8 mouse cellular contexts compared by ENCODE assay signal in genomic region chr2:27412245-27412800, GRCm38 (mm10). TPM values are rescaled to one million over a fixed set of nuclear protein-coding genes. Genes with fewer than 3 reads are reported as not detected.
DNase-seq lines count a peak whose midpoint lies in the region; ATAC-seq and TF ChIP-seq lines count a peak whose summit lies in the region.

No protein-coding gene starts in this region.

- WGBS in kidney, embryonic 16.5 days, result 13% methylated on average over 7 of the region's 7 CpGs
- 13% methylated on average over 7 of the region's 7 CpGs for WGBS in embryonic facial prominence, embryonic 12.5 days
- WGBS in intestine, embryonic 15.5 days, result 20% methylated on average over 7 of the region's 7 CpGs

- H3K36me3 ChIP-seq in kidney, embryonic 16.5 days (ENCODE audit: insufficient read depth, low read length), result no peaks in the 10 kb centered on the region
- no peaks in the 10 kb centered on the region for H3K36me3 ChIP-seq in embryonic facial prominence, embryonic 12.5 days
- no peaks in the 10 kb centered on the region for H3K36me3 ChIP-seq in intestine, embryonic 15.5 days
- H3K36me3 ChIP-seq in myocyte (ENCODE audit: control insufficient read depth, insufficient read depth), result no peaks in the 10 kb centered on the region

- H3ac ChIP-seq in myocyte (ENCODE audit: control insufficient read depth, insufficient read length), result no peak overlapping the region

- no peak for ATAC-seq in kidney, embryonic 16.5 days (ENCODE audit: low FRiP score, low TSS enrichment)
- no peak for ATAC-seq in embryonic facial prominence, embryonic 12.5 days (ENCODE audit: insufficient number of reproducible peaks, insufficient read depth, low FRiP score, low TSS enrichment)
- no peak; the same call in 1 of the 2 replicates for ATAC-seq in intestine, embryonic 15.5 days

- H3K79me2 ChIP-seq in myocyte (ENCODE audit: control insufficient read depth, insufficient read depth), result peaks cover 57% of the 10 kb centered on the region

- H3K27ac ChIP-seq in kidney, embryonic 16.5 days (ENCODE audit: low read length), result peak overlapping the region; percentile 87
- peak overlapping the region; percentile 86 for H3K27ac ChIP-seq in embryonic facial prominence, embryonic 12.5 days
- H3K27ac ChIP-seq in intestine, embryonic 15.5 days, result peak overlapping the region; percentile 66

- peak overlapping the region; percentile 34; the same call in 1 of the 2 replicates for H3K9ac ChIP-seq in kidney, embryonic 16.5 days (replicated peaks; ENCODE audit: low read length)
- no peak overlapping the region for H3K9ac ChIP-seq in embryonic facial prominence, embryonic 12.5 days
- H3K9ac ChIP-seq in intestine, embryonic 15.5 days, result no peak overlapping the region

- DNase-seq in kidney, postnatal 10 days, result no peak
- DNase-seq in adrenal gland, postnatal 36 days, result no peak
- no peak for DNase-seq in MN1 (ENCODE audit: low spot score)
- no peak for DNase-seq in layer of hippocampus, adult 11-12 months (ENCODE audit: low spot score)

- no peak for TF ChIP-seq POLR2A in myocyte (IDR thresholded peaks at IDR 0.05; ENCODE audit: insufficient read length, low read depth)

- H3K9me3 ChIP-seq in kidney, embryonic 16.5 days (ENCODE audit: low read length), result no peaks in the 10 kb centered on the region
- no peaks in the 10 kb centered on the region for H3K9me3 ChIP-seq in embryonic facial prominence, embryonic 12.5 days
- H3K9me3 ChIP-seq in intestine, embryonic 15.5 days, result no peaks in the 10 kb centered on the region

- H3K27me3 ChIP-seq in kidney, embryonic 16.5 days (ENCODE audit: insufficient read depth, low read length), result no peaks in the 10 kb centered on the region
- H3K27me3 ChIP-seq in embryonic facial prominence, embryonic 12.5 days, result no peaks in the 10 kb centered on the region
- H3K27me3 ChIP-seq in intestine, embryonic 15.5 days (replicated peaks), result no peaks in the 10 kb centered on the region
- no peaks in the 10 kb centered on the region for H3K27me3 ChIP-seq in myocyte (ENCODE audit: control insufficient read depth, insufficient read depth, insufficient read length)

- no peak overlapping the region for H3K4me3 ChIP-seq in kidney, embryonic 16.5 days (ENCODE audit: low read length)
- H3K4me3 ChIP-seq in embryonic facial prominence, embryonic 12.5 days, result no peak overlapping the region
- no peak overlapping the region for H3K4me3 ChIP-seq in intestine, embryonic 15.5 days (replicated peaks)
- no peak overlapping the region for H3K4me3 ChIP-seq in myocyte

- H3K4me2 ChIP-seq in kidney, embryonic 16.5 days (replicated peaks; ENCODE audit: low read depth, low read length), result peak overlapping the region; percentile 26; the same call in 1 of the 2 replicates
- H3K4me2 ChIP-seq in embryonic facial prominence, embryonic 12.5 days (replicated peaks), result peak overlapping the region; percentile 16; the same call in 1 of the 2 replicates
- H3K4me2 ChIP-seq in intestine, embryonic 15.5 days (replicated peaks), result peak overlapping the region; percentile 35
- H3K4me2 ChIP-seq in myocyte (ENCODE audit: low read depth), result peak overlapping the region; percentile 12

- H3K4me1 ChIP-seq in kidney, embryonic 16.5 days (ENCODE audit: insufficient read depth, low read length), result peaks cover 72% of the 10 kb centered on the region
- H3K4me1 ChIP-seq in embryonic facial prominence, embryonic 12.5 days, result peaks cover 56% of the 10 kb centered on the region
- H3K4me1 ChIP-seq in intestine, embryonic 15.5 days (replicated peaks), result peaks cover 65% of the 10 kb centered on the region

TF ChIP-seq in myocyte, 11 proteins besides CTCF, POLR2A, EP300 and RAD21:
- no peak for TF ChIP-seq MYOG (IDR thresholded peaks at IDR 0.05; ENCODE audit: control insufficient read depth in 1 of 3, insufficient read depth in 1 of 3, insufficient read length in 2 of 3, low read depth in 2 of 3)
- no peak for TF ChIP-seq CEBPB (IDR thresholded peaks at IDR 0.05; ENCODE audit: insufficient read depth, poor library complexity, severe bottlenecking)
- no peak for TF ChIP-seq E2F4 (IDR thresholded peaks at IDR 0.05; ENCODE audit: insufficient read depth)
- TF ChIP-seq USF1 (IDR thresholded peaks at IDR 0.05; ENCODE audit: low read depth), result no peak
- no peak for TF ChIP-seq POLR2AphosphoS2 (IDR thresholded peaks at IDR 0.05; ENCODE audit: insufficient read length, low read depth)
- TF ChIP-seq REST (IDR thresholded peaks at IDR 0.05; ENCODE audit: insufficient read depth, insufficient read length), result no peak
- no peak for TF ChIP-seq MYOD1 (IDR thresholded peaks at IDR 0.05; ENCODE audit: control insufficient read depth in 1 of 3, insufficient read length in 2 of 3, low read depth in 2 of 3)
- TF ChIP-seq TCF12 (IDR thresholded peaks at IDR 0.05; ENCODE audit: insufficient read depth, poor library complexity, severe bottlenecking), result no peak
- TF ChIP-seq MAX (IDR thresholded peaks at IDR 0.05; ENCODE audit: low read depth), result no peak
- TF ChIP-seq SRF (IDR thresholded peaks at IDR 0.05; ENCODE audit: control insufficient read depth, insufficient read length, low read depth), result no peak
- TF ChIP-seq TCF3 (IDR thresholded peaks at IDR 0.05; ENCODE audit: insufficient read length, low read depth), result no peak

RNA-seq across cellular contexts. Expression of gene Vav2, which starts 14.5 kb away (rescaled TPM):
- polyA plus RNA-seq in kidney, embryonic 16.5 days (2015; fragmentation: Nextera tagmentation; extraction: Ambion mirVana), result 7.1 TPM in 2 replicates
- 9.0 and 9.8 TPM in 2 replicates for polyA plus RNA-seq in embryonic facial prominence, embryonic 12.5 days (2016; fragmentation: Nextera tagmentation; extraction: Ambion mirVana)
- polyA plus RNA-seq in intestine, embryonic 15.5 days (2015; fragmentation: Nextera tagmentation; extraction: Ambion mirVana), result 5.4 and 6.1 TPM in 2 replicates
- polyA plus RNA-seq in myocyte (2012; fragmentation: generic; extraction: Trizol), result 14.1 TPM
- 10 to 100 TPM; 23.1 to 31.9 TPM for total RNA-seq in adrenal gland, postnatal 36 days (2021)

RNA-seq across cellular contexts. Expression of gene Brd3os, which starts 29.8 kb away (rescaled TPM):
- 13.1 and 13.7 TPM in 2 replicates for polyA plus RNA-seq in kidney, embryonic 16.5 days (2015; fragmentation: Nextera tagmentation; extraction: Ambion mirVana)
- 14.6 and 15.8 TPM in 2 replicates for polyA plus RNA-seq in embryonic facial prominence, embryonic 12.5 days (2016; fragmentation: Nextera tagmentation; extraction: Ambion mirVana)
- polyA plus RNA-seq in intestine, embryonic 15.5 days (2015; fragmentation: Nextera tagmentation; extraction: Ambion mirVana), result 4.8 and 6.1 TPM in 2 replicates
- 28.7 TPM for polyA plus RNA-seq in myocyte (2012; fragmentation: generic; extraction: Trizol)
- 10 to 100 TPM in 1 of 2 experiments, 1 to 10 TPM in 1; 9.2 to 11.4 TPM for total RNA-seq in adrenal gland, postnatal 36 days (2021)
